Mouse (Mus musculus) ovary, postnatal 36 days (tissue): ENCODE measurements around the gene Wdr34.

Experiments used
- DNase-seq: peaks from one replicate; pipeline ENCODE4 v3.0.0; 2022; ENCODE audit warnings: low spot score, mixed read lengths

Wdr34 gene

GRCm38 (mm10) chr2:30032244-30032846 is 16.3 kb downstream of the Wdr34 start:
- DNase-seq = no peak

- DNase-seq = no peak
Measured at GRCm38 (mm10) chr2:30026997-30027396, 21.7 kb downstream of the Wdr34 start.

DNA sequence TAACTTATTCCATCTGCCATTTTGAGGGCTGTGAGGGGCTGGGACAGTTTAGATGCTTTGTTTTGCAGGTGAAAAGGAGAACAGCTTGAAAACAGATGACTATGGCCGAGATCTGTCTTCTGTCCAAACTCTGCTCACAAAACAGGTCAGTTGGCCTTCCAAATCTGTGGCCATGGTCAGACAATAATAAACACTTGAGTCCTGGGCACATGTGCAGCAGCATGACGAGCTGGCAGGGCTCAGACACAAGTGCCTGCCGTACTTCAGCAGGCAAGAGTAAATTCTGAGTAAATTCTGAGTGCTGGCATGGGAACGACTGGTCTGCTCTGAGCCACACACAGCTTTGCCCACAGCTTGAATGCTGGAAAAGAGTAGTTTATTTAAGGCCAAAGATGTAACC is 23.2 kb downstream of the Wdr34 start:
- no peak for DNase-seq

DNA sequence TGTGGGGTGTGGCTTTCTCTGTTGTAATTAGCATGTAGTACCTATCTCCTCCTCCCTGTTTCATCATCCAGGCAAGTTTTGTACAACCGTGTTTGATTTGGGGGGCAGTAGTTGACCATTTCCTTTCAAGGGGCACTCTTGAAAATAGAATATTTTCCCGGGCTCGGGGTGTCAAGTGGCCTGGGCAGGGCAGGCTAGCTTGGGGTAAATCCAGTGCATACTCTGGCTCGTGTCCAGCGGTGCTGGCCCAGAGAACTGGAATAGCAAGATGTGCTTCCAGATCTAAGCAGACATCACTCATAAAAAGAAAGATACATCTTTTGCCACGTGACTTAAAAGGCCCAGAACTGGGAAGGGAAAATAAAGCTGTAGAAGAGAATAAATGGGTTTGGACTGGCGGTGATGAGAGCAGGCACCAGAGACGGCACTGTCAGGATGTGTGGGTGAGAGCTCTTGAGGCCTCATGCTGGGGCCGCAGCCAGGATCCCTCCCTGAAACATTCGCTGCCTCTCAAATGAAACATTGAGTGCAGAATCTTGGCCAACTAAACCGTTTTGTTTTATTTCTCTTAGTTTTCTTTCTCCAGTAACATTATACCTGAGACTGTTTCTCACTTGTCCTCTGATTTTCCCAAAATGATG is 34.2 kb downstream of the Wdr34 start:
- DNase-seq = no peak

DNA sequence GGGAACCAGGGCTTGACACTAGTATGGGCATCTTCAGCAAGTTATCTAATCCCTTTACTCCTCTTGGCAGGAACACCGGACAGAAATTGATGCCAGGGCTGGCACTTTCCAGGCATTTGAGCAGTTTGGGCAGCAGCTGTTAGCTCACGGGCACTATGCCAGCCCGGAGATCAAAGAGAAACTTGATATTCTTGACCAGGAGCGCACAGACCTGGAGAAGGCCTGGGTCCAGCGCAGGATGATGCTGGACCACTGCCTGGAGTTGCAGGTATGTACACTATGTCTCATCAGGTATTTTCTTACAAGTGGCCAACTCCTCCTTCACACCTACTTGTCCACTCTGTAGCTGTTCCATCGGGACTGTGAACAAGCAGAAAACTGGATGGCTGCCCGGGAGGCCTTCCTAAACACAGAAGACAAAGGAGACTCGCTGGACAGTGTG is 37.8 kb downstream of the Wdr34 start:
- peak; percentile 53 for DNase-seq

- DNase-seq = no peak
Measured at GRCm38 (mm10) chr2:30009101-30009500, 39.6 kb downstream of the Wdr34 start.

- no peak for DNase-seq
Measured at GRCm38 (mm10) chr2:29991962-29992361, 56.7 kb downstream of the Wdr34 start.
